Mouse (Mus musculus) forebrain, embryonic 14.5 days (tissue): ENCODE measurements around the gene Kncn. TPM values are rescaled to one million over a fixed set of nuclear protein-coding genes. Genes with fewer than 3 reads are reported as not detected.

Source experiments
- ATAC-seq: fragments of 200-750 bp; cut with Nextera tagmentation; 2 replicates; pipeline ENCODE4 v1.8.0; 2017; ENCODE audit warnings: mild to moderate bottlenecking, moderate library complexity
- DNase-seq: peaks from one replicate; pipeline ENCODE4 v3.0.0-alpha.2; 2015; ENCODE audit warnings: low spot score
- H3K27ac ChIP-seq: fragments of 300-500 bp; sonication (generic); 2 replicates; pipeline ENCODE4 v1.5.1; 2014; ENCODE audit warnings: low read depth, mild to moderate bottlenecking, control low read depth, low read length, moderate library complexity
- H3K27me3 ChIP-seq: fragments of 300-500 bp; sonication (generic); replicated peaks from 2 replicates; pipeline ENCODE4 v1.6.1; 2014; ENCODE audit warnings: low read length, control low read depth, mixed read lengths; ENCODE audit not compliant: control insufficient read depth, insufficient read depth
- H3K36me3 ChIP-seq: fragments of 300-500 bp; sonication (generic); 2 replicates; pipeline ENCODE4 v1.6.1; 2014; ENCODE audit warnings: low read length, control low read depth; ENCODE audit not compliant: control insufficient read depth, insufficient read depth
- H3K4me1 ChIP-seq: fragments of 300-500 bp; sonication (generic); 2 replicates; pipeline ENCODE4 v1.6.1; 2014; ENCODE audit warnings: antibody characterized with exemption, low read length, control low read depth; ENCODE audit not compliant: control insufficient read depth, insufficient read depth
- H3K4me2 ChIP-seq: fragments of 300-500 bp; sonication (generic); 2 replicates; pipeline ENCODE4 v1.6.1; 2014; ENCODE audit warnings: mild to moderate bottlenecking, control low read depth, low read length
- H3K4me3 ChIP-seq: fragments of 300-500 bp; sonication (generic); 2 replicates; pipeline ENCODE4 v1.5.1; 2014; ENCODE audit warnings: low read depth, low read length, control low read depth
- H3K9ac ChIP-seq: fragments of 300-500 bp; sonication (generic); 2 replicates; pipeline ENCODE4 v1.6.1; 2014; ENCODE audit warnings: mild to moderate bottlenecking, low read length, control low read depth, moderate library complexity
- H3K9me3 ChIP-seq: fragments of 300-500 bp; sonication (generic); replicated peaks from 2 replicates; pipeline ENCODE4 v1.6.1; 2016; ENCODE audit warnings: low read length, control low read depth, mixed read lengths; ENCODE audit not compliant: control insufficient read depth
- WGBS: fragments of 180-500 bp; shearing (Covaris S2); extraction: QIAGEN DNeasy Blood & Tissue Kit; methylation state at CpG from one replicate; pipeline ENCODE4 v1.1.7; 2014; 5-methylcytosine and 5-hydroxymethylcytosine counted together
- polyA plus RNA-seq: library from polyadenylated mRNA; unstranded; fragments of >200 nt; fragmentation: Nextera tagmentation; extraction: Ambion mirVana; gene quantifications from 2 replicates; pipeline ENCODE4 v1.2.1, GENCODE M21; 2014

Gene Kncn
- polyA plus RNA-seq, 1 experiment from 2014 or later, result not detected

GRCm38 (mm10) chr4:115848990-115849677, 35.1 kb upstream of the Kncn start:
- Histone ChIP-seq H3K4me1 (no peaks in the 10 kb centered on the region; the same call in 1 of the 2 replicates), H3K4me2 (no peak overlapping the region), H3K9me3 (no peaks in the 10 kb centered on the region), H3K27me3 (no peaks in the 10 kb centered on the region), H3K27ac (no peak overlapping the region), H3K36me3 (peaks cover 17% of the 10 kb centered on the region), H3K4me3 (no peak overlapping the region), H3K9ac (no peak overlapping the region)
- ATAC-seq (no peak), DNase-seq (no peak)
- 81% methylated on average over 8 of the region's 8 CpGs for WGBS

- no peaks in the 10 kb centered on the region for H3K27me3 ChIP-seq
- H3K4me2 ChIP-seq, result no peak overlapping the region
- H3K9ac ChIP-seq, result no peak overlapping the region
- H3K27ac ChIP-seq, result no peak overlapping the region
- DNase-seq (no peak), ATAC-seq (no peak)
- 87% methylated on average over 2 of the region's 2 CpGs for WGBS
- no peaks in the 10 kb centered on the region for H3K9me3 ChIP-seq
- H3K4me3 ChIP-seq, result no peak overlapping the region
- peaks cover 3% of the 10 kb centered on the region for H3K4me1 ChIP-seq
- peaks cover 17% of the 10 kb centered on the region for H3K36me3 ChIP-seq
Measured at GRCm38 (mm10) chr4:115850111-115850510, 34.1 kb upstream of the Kncn start.

- ATAC-seq, result no peak
- no peak overlapping the region for H3K27ac ChIP-seq
- H3K4me1 ChIP-seq, result peaks cover 8% of the 10 kb centered on the region
- no peaks in the 10 kb centered on the region for H3K27me3 ChIP-seq
- peaks cover 17% of the 10 kb centered on the region for H3K36me3 ChIP-seq
- no peak for DNase-seq
- no peaks in the 10 kb centered on the region for H3K9me3 ChIP-seq
- H3K4me3 ChIP-seq, result no peak overlapping the region
- no peak overlapping the region for H3K4me2 ChIP-seq
- H3K9ac ChIP-seq, result no peak overlapping the region
- 64% methylated on average over 2 of the region's 2 CpGs for WGBS
Measured at GRCm38 (mm10) chr4:115850631-115851030, 33.6 kb upstream of the Kncn start.

GRCm38 (mm10) chr4:115851569-115851968, 32.6 kb upstream of the Kncn start:
- H3K9ac ChIP-seq, result no peak overlapping the region
- no peak for DNase-seq
- 86% methylated on average over 6 of the region's 6 CpGs for WGBS
- no peaks in the 10 kb centered on the region for H3K9me3 ChIP-seq
- no peak overlapping the region for H3K27ac ChIP-seq
- H3K4me2 ChIP-seq, result no peak overlapping the region
- no peaks in the 10 kb centered on the region for H3K27me3 ChIP-seq
- H3K36me3 ChIP-seq, result peaks cover 17% of the 10 kb centered on the region
- H3K4me1 ChIP-seq, result peaks cover 10% of the 10 kb centered on the region
- no peak overlapping the region for H3K4me3 ChIP-seq
- no peak for ATAC-seq

GRCm38 (mm10) chr4:115855100-115855499, 29.1 kb upstream of the Kncn start:
- no peak overlapping the region for H3K9ac ChIP-seq
- no peak overlapping the region for H3K4me2 ChIP-seq
- peaks cover 10% of the 10 kb centered on the region for H3K4me1 ChIP-seq
- no peaks in the 10 kb centered on the region for H3K9me3 ChIP-seq
- 64% methylated on average over 6 of the region's 6 CpGs for WGBS
- peaks cover 20% of the 10 kb centered on the region; the same call in 1 of the 2 replicates for H3K36me3 ChIP-seq
- H3K4me3 ChIP-seq, result no peak overlapping the region
- no peak for DNase-seq
- no peak overlapping the region for H3K27ac ChIP-seq
- no peaks in the 10 kb centered on the region for H3K27me3 ChIP-seq
- no peak for ATAC-seq

GRCm38 (mm10) chr4:115855609-115856008, 28.6 kb upstream of the Kncn start:
- Histone ChIP-seq H3K4me1 (peaks cover 10% of the 10 kb centered on the region), H3K4me3 (no peak overlapping the region), H3K36me3 (peaks cover 25% of the 10 kb centered on the region; the same call in 1 of the 2 replicates), H3K27me3 (no peaks in the 10 kb centered on the region), H3K4me2 (no peak overlapping the region), H3K27ac (no peak overlapping the region; the same call in 1 of the 2 replicates), H3K9me3 (no peaks in the 10 kb centered on the region), H3K9ac (no peak overlapping the region)
- ATAC-seq, result no peak
- 51% methylated on average over 4 of the region's 4 CpGs for whole genome bisulfite sequencing
- DNase-seq, result peak; percentile 48

GRCm38 (mm10) chr4:115856282-115856681, 27.9 kb upstream of the Kncn start:
- ATAC-seq (no peak), DNase-seq (no peak)
- Histone ChIP-seq H3K27me3 (no peaks in the 10 kb centered on the region), H3K36me3 (peaks cover 30% of the 10 kb centered on the region; the same call in 1 of the 2 replicates), H3K4me2 (no peak overlapping the region), H3K9ac (no peak overlapping the region; the same call in 1 of the 2 replicates), H3K4me1 (peaks cover 10% of the 10 kb centered on the region), H3K27ac (no peak overlapping the region; the same call in 1 of the 2 replicates), H3K9me3 (no peaks in the 10 kb centered on the region), H3K4me3 (no peak overlapping the region)
- WGBS, result 43% methylated on average over 4 of the region's 4 CpGs

- Histone ChIP-seq H3K4me2 (no peak overlapping the region), H3K4me1 (peaks cover 10% of the 10 kb centered on the region), H3K4me3 (no peak overlapping the region), H3K27ac (no peak overlapping the region), H3K9me3 (no peaks in the 10 kb centered on the region), H3K36me3 (peaks cover 34% of the 10 kb centered on the region; the same call in 1 of the 2 replicates), H3K9ac (no peak overlapping the region), H3K27me3 (no peaks in the 10 kb centered on the region)
- ATAC-seq (no peak), DNase-seq (no peak)
- 87% methylated on average over 9 of the region's 9 CpGs for WGBS
Measured at GRCm38 (mm10) chr4:115857293-115857883, 26.8 kb upstream of the Kncn start.

GRCm38 (mm10) chr4:115863352-115863751, 20.8 kb upstream of the Kncn start:
- H3K9me3 ChIP-seq, result no peaks in the 10 kb centered on the region
- ATAC-seq, result no peak
- H3K4me1 ChIP-seq, result no peaks in the 10 kb centered on the region
- no peak overlapping the region for H3K4me2 ChIP-seq
- 63% methylated on average over 7 of the region's 7 CpGs for WGBS
- peaks cover 35% of the 10 kb centered on the region; the same call in 1 of the 2 replicates for H3K36me3 ChIP-seq
- no peak overlapping the region for H3K27ac ChIP-seq
- H3K4me3 ChIP-seq, result no peak overlapping the region
- H3K27me3 ChIP-seq, result no peaks in the 10 kb centered on the region
- H3K9ac ChIP-seq, result no peak overlapping the region
- no peak for DNase-seq
